Mouse (Mus musculus) cerebellum, adult 2 months (tissue): ENCODE results near the gene Caly. TPM values are rescaled to one million over a fixed set of nuclear protein-coding genes. Genes with fewer than 3 reads are reported as not detected.
A peak's percentile ranks its signal among the peaks of the same experiment; 100 is the strongest.

Experiments used
- DNase-seq, 2 experiments: peaks; one replicate each; pipeline ENCODE4 v3.0.0; 2021
- H3K27ac ChIP-seq: fragments of 200-500 bp; 2 replicates; pipeline ENCODE4 v1.5.1; 2012; ENCODE audit warnings: low read length, control low read depth, inconsistent platforms; ENCODE audit not compliant: insufficient read depth
- H3K27me3 ChIP-seq: fragments of 200-500 bp; 2 replicates; pipeline ENCODE4 v1.6.1; 2012; ENCODE audit warnings: inconsistent platforms, mild to moderate bottlenecking, low read length, moderate library complexity; ENCODE audit not compliant: control insufficient read depth, insufficient read depth
- H3K4me1 ChIP-seq: fragments of 200-500 bp; 2 replicates; pipeline ENCODE4 v1.6.1; 2011; ENCODE audit warnings: low read length; ENCODE audit not compliant: control insufficient read depth, insufficient read depth
- H3K4me3 ChIP-seq: fragments of 200-500 bp; replicated peaks from 2 replicates; pipeline ENCODE3; 2011; ENCODE audit warnings: mild to moderate bottlenecking, low read depth, low read length, control low read depth; ENCODE audit not compliant: insufficient read depth
- CTCF ChIP-seq: fragments of 200-500 bp; IDR thresholded peaks from 2 replicates; pipeline ENCODE4 v1.5.1; 2011; ENCODE audit warnings: low read depth, mild to moderate bottlenecking, control low read depth, low read length, moderate library complexity, borderline replicate concordance; ENCODE audit not compliant: insufficient read depth
- POLR2A ChIP-seq: fragments of 200-500 bp; IDR thresholded peaks from 2 replicates; pipeline ENCODE4 v1.6.1; 2011; ENCODE audit warnings: low read length, control low read depth, borderline replicate concordance; ENCODE audit not compliant: insufficient read depth
- WGBS: fragments of 180-500 bp; shearing (Covaris S2); methylation state at CpG from one replicate; pipeline ENCODE4 v1.1.7; 2018; 5-methylcytosine and 5-hydroxymethylcytosine counted together
- polyA plus RNA-seq: library from polyadenylated mRNA; depleted of rRNA; stranded (reverse); fragments of >200 nt; gene quantifications from 2 replicates; pipeline ENCODE4 v1.2.3, GENCODE M21; 2012

Gene Caly
- polyA plus RNA-seq, 1 experiment, result 198 TPM

DNA sequence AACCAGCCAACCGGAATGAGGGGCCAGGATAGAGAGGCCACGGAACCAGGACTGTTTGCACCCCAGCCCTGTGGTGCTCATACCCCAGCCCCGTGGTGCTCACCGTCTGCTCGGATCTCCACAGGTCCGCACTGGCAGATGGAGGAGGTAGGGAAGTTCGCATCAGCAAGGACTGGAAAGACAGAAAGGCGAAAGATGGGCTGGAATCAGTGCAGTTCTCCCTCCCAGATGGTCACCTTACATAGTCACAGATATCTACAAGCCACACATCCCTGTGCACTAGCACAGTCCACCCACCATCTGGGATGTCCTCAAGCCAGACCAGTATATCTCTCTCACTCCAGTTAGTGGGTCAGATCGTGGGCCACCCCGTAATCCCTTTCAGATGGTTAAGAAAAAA is 19.1 kb upstream of the Caly start:
- peaks cover 3% of the 10 kb centered on the region; the same call in 1 of the 2 replicates for H3K4me1 ChIP-seq
- TF ChIP-seq POLR2A (no peak), CTCF (no peak)
- no peaks in the 10 kb centered on the region for H3K27me3 ChIP-seq
- peak overlapping the region; percentile 92 for H3K4me3 ChIP-seq
- peak overlapping the region; percentile 89 for H3K27ac ChIP-seq
- DNase-seq, result peak; percentile 46 to 59
- WGBS, result 24% methylated on average over 10 of the region's 10 CpGs

DNA sequence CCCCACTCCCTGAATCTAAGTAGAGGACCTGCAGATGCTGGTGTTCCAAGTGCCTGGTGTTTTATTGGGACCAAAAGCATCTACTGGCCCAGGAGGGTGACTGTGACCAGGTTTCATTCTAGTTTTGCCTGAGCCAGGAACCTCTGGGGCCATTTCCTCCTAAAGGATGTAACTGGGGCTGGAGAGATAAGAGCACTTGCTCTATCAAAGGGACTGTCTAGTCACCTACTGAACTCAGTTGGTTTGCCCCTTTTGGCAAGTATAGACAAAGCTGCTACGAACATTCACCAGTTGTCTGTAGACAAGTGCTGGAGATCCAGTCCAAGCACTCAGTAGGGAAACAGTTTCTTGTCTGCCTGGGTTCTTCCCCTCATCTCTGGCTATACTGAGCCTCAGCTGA is 16.1 kb upstream of the Caly start:
- no peak for DNase-seq
- no peak for TF ChIP-seq CTCF
- no peak for TF ChIP-seq POLR2A
- no peak overlapping the region for H3K27ac ChIP-seq
- WGBS, result 84% methylated on average over 1 of the region's 1 CpGs
- H3K4me1 ChIP-seq, result peaks cover 3% of the 10 kb centered on the region; the same call in 1 of the 2 replicates
- no peaks in the 10 kb centered on the region for H3K27me3 ChIP-seq
- no peak overlapping the region for H3K4me3 ChIP-seq

DNA sequence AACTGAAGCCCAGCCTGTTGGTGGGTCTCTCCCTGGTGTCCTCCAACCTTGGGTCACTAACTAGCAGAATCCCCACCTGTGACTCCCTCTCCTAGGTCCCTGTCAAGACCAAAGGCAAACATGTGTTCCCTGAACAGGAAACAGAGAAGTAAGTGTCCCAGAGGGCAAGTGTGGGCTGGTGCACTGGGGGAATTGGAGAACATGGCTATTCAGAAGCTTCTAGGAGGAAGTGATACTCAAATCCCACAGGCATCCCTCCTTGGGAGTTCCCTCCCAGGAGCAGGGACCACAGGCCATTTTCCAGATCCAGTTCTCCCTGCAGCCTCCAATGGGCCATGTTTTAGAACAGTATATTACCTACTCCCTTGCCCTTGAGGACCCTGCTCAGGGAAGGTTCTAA is 13.7 kb upstream of the Caly start:
- H3K27me3 ChIP-seq, result no peaks in the 10 kb centered on the region
- DNase-seq, result no peak
- 0 out of 2 replicates have a peak, but pooled peaks cover 2% of the 10 kb centered on the region for H3K4me1 ChIP-seq
- no peak overlapping the region for H3K4me3 ChIP-seq
- TF ChIP-seq POLR2A, result no peak
- TF ChIP-seq CTCF, result no peak
- no peak overlapping the region for H3K27ac ChIP-seq

DNA sequence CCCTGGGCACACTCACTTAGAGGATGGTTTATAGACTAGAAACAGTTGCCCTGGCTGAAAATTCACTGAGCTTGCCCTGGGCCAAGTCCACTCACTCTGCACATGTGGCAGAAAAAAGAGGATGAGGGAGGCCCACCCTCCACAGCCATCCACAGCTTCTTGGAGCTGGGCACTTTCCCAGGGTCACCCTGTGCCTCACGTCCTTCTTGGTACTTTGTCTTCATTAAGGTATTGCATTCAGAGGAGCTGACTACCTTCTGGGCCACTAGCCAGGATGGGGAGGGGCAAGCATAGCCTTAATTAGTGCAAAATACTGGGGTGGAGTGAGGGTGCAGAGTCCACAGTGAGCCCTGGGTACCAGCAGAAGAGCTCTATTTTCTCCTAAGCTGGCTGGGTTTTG is 13.2 kb upstream of the Caly start:
- H3K27ac ChIP-seq, result no peak overlapping the region
- DNase-seq, result no peak
- H3K4me1 ChIP-seq, result no peaks in the 10 kb centered on the region
- H3K4me3 ChIP-seq, result no peak overlapping the region
- no peaks in the 10 kb centered on the region for H3K27me3 ChIP-seq
- no peak for TF ChIP-seq POLR2A
- no peak for TF ChIP-seq CTCF
- 25% methylated on average over 1 of the region's 1 CpGs for WGBS

DNA sequence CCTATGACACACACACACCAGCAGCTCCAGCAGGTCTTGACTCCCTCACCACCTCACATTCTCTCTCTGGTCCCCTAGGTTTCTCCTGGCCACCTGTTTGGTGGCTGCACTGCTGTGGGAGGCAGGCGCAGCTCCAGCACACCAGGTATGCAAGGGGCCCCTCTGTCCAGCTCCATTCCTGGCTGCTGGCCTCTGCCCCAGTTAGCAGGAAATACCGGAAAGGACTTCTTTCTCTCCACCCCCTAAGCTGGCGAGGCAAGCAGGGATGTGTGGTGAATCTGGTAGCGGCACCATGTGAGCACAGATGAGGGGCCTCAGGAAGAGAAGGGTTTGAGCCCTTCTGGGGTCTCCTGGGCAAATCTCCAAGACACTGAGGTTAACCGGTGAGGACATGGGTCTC is 12.6 kb upstream of the Caly start:
- H3K4me3 ChIP-seq, result no peak overlapping the region
- no peaks in the 10 kb centered on the region for H3K27me3 ChIP-seq
- H3K4me1 ChIP-seq, result no peaks in the 10 kb centered on the region
- H3K27ac ChIP-seq, result no peak overlapping the region
- 51% methylated on average over 5 of the region's 5 CpGs for WGBS
- TF ChIP-seq CTCF (no peak), POLR2A (no peak)
- DNase-seq, result no peak

DNA sequence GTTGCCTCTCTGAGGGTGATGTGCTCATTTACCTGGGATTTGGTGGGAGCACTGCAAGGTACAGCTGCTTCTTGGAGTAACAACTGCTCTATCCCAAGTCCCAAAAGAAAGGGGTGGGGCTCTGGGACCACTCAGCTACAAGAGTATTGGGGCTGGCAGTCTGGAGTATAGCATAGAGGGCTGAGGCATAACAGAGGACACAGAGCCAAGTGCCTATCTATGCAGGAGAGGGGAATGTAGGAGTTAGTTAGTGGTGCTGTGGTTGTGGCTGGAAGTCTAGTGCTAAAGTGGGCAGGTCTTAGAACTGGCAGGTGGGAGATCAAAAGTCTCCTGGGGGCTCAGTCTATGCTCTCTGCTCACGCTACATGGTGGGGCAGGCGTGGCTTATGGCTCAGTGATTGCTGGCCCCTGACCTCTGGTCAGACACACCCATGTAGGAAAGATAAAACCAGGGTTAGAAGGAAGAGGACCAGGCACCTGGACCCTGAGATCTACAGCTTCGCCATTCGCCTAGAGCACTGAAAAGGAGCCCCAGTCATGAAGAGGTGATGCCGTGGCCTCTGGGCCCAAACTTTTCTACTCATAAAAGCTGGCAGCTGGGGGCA is 10.7 kb upstream of the Caly start, which contains the start of gene Prap1:
Prap1 (plus strand) TSS at position 472 of the 605 bp plus-strand sequence.
- H3K4me1 ChIP-seq, result no peaks in the 10 kb centered on the region
- H3K4me3 ChIP-seq, result no peak within 1 kb of the TSS
- H3K27ac ChIP-seq, result no peak within 1 kb of the TSS
- H3K27me3 ChIP-seq, result no peaks in the 10 kb centered on the region
- 64% methylated on average over 5 of the region's 5 CpGs for WGBS
- DNase-seq, result no peak
- TF ChIP-seq POLR2A (no peak), CTCF (no peak)

DNA sequence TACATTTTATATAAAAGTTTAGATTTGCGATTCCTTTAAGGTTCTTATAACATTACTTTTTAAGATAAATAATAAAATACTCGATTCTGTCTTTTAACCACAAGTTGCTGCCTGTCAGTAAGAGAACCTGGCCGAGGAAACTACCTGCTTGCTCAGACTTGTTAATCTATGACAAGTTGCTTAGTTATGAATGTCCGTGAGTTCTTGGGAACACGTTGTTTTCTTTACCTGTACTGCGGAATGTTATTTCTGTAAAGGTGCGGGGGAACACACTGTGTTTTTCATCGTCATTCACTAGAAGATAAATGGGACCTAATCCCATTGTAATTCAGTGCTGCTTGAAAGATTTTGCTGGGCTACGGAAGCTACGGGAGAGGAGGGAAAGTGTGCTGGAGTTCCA is 8.3 kb upstream of the Caly start:
- Histone ChIP-seq H3K27ac (no peak overlapping the region), H3K4me3 (no peak overlapping the region), H3K4me1 (no peaks in the 10 kb centered on the region), H3K27me3 (no peaks in the 10 kb centered on the region)
- 81% methylated on average over 10 of the region's 10 CpGs for WGBS
- DNase-seq, result no peak
- TF ChIP-seq CTCF (no peak), POLR2A (no peak)

DNA sequence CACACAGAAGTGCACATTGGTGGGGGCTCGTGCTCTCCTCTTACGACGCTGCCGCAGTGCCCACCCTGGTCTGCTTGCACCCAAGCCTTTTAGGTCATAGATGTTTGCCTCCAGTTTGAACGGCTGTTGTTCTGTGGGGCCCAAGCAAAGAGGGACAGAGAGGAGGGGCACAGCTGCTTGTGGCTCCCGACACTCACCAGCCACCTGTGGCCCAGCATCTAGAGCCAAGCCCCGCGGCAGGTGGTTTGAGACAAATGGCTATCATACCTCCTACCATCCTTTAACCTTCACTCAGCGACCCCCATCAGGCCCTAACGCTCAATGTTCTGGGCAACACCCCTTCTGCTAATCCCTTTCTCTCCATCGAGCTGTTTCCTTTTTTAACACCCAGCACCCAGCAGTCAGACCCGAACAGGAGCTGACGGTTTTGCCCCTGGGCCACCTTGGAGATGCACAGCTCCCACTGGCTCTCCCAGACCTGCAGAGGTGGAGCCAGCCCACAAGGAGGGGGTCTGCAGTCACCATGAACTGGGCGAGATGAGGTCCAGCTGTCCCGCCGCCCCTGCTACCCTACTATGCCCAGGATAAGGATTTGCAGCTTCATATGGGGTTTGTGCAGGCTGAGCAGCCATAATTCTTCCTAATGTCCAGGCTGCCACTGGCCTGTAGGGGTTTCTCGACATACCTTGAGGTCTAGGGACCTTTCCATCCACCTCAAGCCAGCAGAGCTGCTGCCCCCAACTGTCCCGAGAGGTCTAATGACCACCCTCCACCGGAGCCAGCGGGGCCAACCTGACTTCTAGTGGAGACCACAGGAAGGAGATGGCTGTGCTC is 723 bp downstream of the Caly start:
- no peaks in the 10 kb centered on the region for H3K4me1 ChIP-seq
- H3K27ac ChIP-seq, result peak overlapping the region; percentile 12
- WGBS, result 4% methylated on average over 20 of the region's 20 CpGs
- H3K27me3 ChIP-seq, result no peaks in the 10 kb centered on the region
- peak; percentile 68 to 74 for DNase-seq
- TF ChIP-seq POLR2A (no peak), CTCF (no peak)
- H3K4me3 ChIP-seq, result peak overlapping the region; percentile 61
